Mouse (Mus musculus) kidney, adult 9 months (tissue): ENCODE measurements around the gene Vwa5b1.

Experiments used
- DNase-seq: peaks from one replicate; pipeline ENCODE4 v3.0.0; 2022

Gene Vwa5b1

DNA sequence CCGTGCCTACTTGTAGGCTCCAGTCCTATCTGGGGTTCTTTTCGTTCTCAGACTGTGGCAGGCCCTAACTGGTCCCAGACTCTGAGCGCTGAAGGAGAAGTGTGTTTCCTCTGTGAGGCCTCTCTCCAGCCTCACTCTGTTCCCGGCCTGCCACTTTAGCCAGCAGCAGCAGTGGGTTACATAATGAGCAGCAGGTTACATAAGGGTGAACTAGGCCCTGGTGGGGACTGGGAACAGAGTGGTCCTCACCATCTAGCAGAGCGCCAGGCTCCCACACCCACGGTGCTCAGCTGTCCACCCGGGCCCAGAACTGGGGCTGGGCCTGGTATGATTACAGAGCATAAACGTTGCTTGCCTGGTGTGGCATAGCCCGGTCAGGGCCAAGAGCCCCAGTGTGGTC, 110.9 kb downstream of the Vwa5b1 start:
- peak; percentile 54 for DNase-seq

DNA sequence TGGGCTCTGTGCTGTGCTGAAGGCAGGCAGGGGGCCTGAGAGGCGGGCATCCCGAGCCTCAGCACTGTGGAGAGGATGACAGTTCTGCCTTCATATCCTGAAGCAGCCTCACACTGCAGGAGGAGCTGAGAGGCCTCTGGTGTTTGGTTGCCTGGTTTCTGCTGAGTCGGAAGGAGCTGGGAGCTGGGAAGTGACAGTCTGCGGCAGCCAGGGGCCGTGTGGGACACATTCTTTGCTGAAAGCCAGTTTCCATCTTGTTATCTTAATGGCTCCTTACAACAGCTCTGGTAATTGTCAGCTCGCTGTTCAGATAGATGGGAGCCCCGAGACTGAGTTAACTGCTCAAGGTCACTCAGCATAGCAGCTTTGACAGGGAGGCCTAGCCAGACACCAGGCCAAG, 111.9 kb downstream of the Vwa5b1 start:
- no peak for DNase-seq

GRCm38 (mm10) chr4:138522296-138522695, 113.4 kb downstream of the Vwa5b1 start:
- DNase-seq, result no peak

GRCm38 (mm10) chr4:138517153-138517789, 118.4 kb downstream of the Vwa5b1 start:
- DNase-seq, result peak; percentile 54

DNA sequence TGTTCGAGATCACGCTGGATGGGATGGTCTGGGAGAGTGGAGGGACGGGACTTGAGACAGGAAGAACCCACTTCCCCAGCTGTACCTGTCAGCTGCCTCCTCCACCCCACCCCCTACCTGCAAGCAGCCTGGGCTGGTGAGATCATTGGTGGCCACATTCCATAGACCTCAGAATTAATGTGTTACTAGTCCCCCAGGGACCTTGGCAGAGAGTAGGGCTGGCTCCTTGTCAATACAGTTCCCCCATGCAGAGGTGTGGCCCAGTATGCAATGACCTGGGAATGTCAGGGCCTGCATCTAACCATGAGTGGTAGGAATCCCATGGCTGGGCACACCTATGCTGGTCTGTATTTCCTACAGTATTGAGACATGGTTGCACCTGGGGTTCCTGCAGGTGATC, 119.2 kb downstream of the Vwa5b1 start:
- DNase-seq, result peak; percentile 93
